Comparison of ENCODE assay signal across 7 mouse cellular contexts in genomic region chr13:119691958-119692357, GRCm38 (mm10). TPM values are rescaled to one million over a fixed set of nuclear protein-coding genes. Genes with fewer than 3 reads are reported as not detected.
DNase-seq lines count a peak whose midpoint lies in the region; ATAC-seq and TF ChIP-seq lines count a peak whose summit lies in the region.
"Not testable (repeated sequence)": the region's sequence is repeated elsewhere in the genome, so short reads cannot be mapped to it uniquely, and the experiment has no call there.

No protein-coding gene starts in this region.

- not testable (repeated sequence) for H3K9me3 ChIP-seq in forebrain, embryonic 11.5 days (ENCODE audit: control insufficient read depth, low read length); heart, embryonic 14.5 days (ENCODE audit: control insufficient read depth, low read length); intestine, embryonic 14.5 days (ENCODE audit: control insufficient read depth, low read length); limb, embryonic 11.5 days (ENCODE audit: control insufficient read depth, low read length); liver, postnatal 0 days (ENCODE audit: low read length); midbrain, embryonic 16.5 days (replicated peaks; ENCODE audit: control insufficient read depth, low read length, poor library complexity, severe bottlenecking)

- H3K27me3 ChIP-seq in forebrain, embryonic 11.5 days (ENCODE audit: control insufficient read depth, insufficient read depth, low read length); heart, embryonic 14.5 days (ENCODE audit: control insufficient read depth, insufficient read depth, low read length); intestine, embryonic 14.5 days (replicated peaks; ENCODE audit: control insufficient read depth, insufficient read depth, low read length); limb, embryonic 11.5 days (ENCODE audit: control insufficient read depth, insufficient read depth, low read length); liver, postnatal 0 days (ENCODE audit: insufficient read depth, low read length); midbrain, embryonic 16.5 days (ENCODE audit: control insufficient read depth, insufficient read depth, low read depth, low read length): not testable (repeated sequence)

- H3K4me1 ChIP-seq in bone marrow macrophage, adult 2 months (ENCODE audit: control insufficient read depth, insufficient read depth, low read length) = peaks cover 28% of the 10 kb centered on the region
- not testable (repeated sequence) for H3K4me1 ChIP-seq in forebrain, embryonic 11.5 days (replicated peaks; ENCODE audit: control insufficient read depth, insufficient read depth, low read length); limb, embryonic 11.5 days (ENCODE audit: control insufficient read depth, insufficient read depth, low read length)
- peaks cover 2 to 14% of the 10 kb centered on the region in 2 experiments for H3K4me1 ChIP-seq in heart, embryonic 14.5 days (ENCODE audit: control insufficient read depth in 2 of 2, insufficient read depth in 2 of 2, low read length in 2 of 2)
- peaks cover 22% of the 10 kb centered on the region for H3K4me1 ChIP-seq in intestine, embryonic 14.5 days (replicated peaks; ENCODE audit: control insufficient read depth, insufficient read depth, low read length)
- peaks cover 10% of the 10 kb centered on the region for H3K4me1 ChIP-seq in liver, postnatal 0 days (ENCODE audit: insufficient read depth)
- H3K4me1 ChIP-seq in midbrain, embryonic 16.5 days (ENCODE audit: control insufficient read depth, insufficient read depth, low read length) = peaks cover 57% of the 10 kb centered on the region

- not testable (repeated sequence) for H3K36me3 ChIP-seq in forebrain, embryonic 11.5 days (ENCODE audit: control insufficient read depth, insufficient read depth, low read length); heart, embryonic 14.5 days (ENCODE audit: control insufficient read depth, insufficient read depth, low read length); limb, embryonic 11.5 days (ENCODE audit: control insufficient read depth, insufficient read depth, low read length); liver, postnatal 0 days (replicated peaks; ENCODE audit: insufficient read depth, low read length); midbrain, embryonic 16.5 days (ENCODE audit: control insufficient read depth, insufficient read depth, low read length)
- H3K36me3 ChIP-seq in intestine, embryonic 14.5 days (ENCODE audit: control insufficient read depth, insufficient read depth, low read length) = peaks cover 11% of the 10 kb centered on the region

- H3K9ac ChIP-seq in forebrain, embryonic 11.5 days (ENCODE audit: low read length) = peak overlapping the region; percentile 94; the same call in 1 of the 2 replicates
- H3K9ac ChIP-seq in heart, embryonic 14.5 days (ENCODE audit: low read length) = peak overlapping the region; percentile 94
- peak overlapping the region; percentile 76 for H3K9ac ChIP-seq in intestine, embryonic 14.5 days (ENCODE audit: low read length)
- H3K9ac ChIP-seq in limb, embryonic 11.5 days (ENCODE audit: low read length); liver, postnatal 0 days (replicated peaks); midbrain, embryonic 16.5 days (ENCODE audit: low read depth, low read length): not testable (repeated sequence)

- not testable (repeated sequence) for TF ChIP-seq CTCF in bone marrow macrophage, adult 2 months (IDR thresholded peaks at IDR 0.05; ENCODE audit: low read depth, low read length); liver, postnatal 0 days (IDR thresholded peaks at IDR 0.05; ENCODE audit: low read depth)

- H3K4me2 ChIP-seq in forebrain, embryonic 11.5 days (ENCODE audit: low read depth, low read length, severe bottlenecking) = peak overlapping the region; percentile 68
- peak overlapping the region; percentile 82 for H3K4me2 ChIP-seq in heart, embryonic 14.5 days (ENCODE audit: low read length)
- H3K4me2 ChIP-seq in intestine, embryonic 14.5 days (ENCODE audit: low read length) = peak overlapping the region; percentile 62
- peak overlapping the region; percentile 76 for H3K4me2 ChIP-seq in limb, embryonic 11.5 days (ENCODE audit: low read depth, severe bottlenecking)
- peak overlapping the region; percentile 96 for H3K4me2 ChIP-seq in liver, postnatal 0 days (ENCODE audit: low read depth, low read length)
- H3K4me2 ChIP-seq in midbrain, embryonic 16.5 days (ENCODE audit: low read length) = peak overlapping the region; percentile 81

- not testable (repeated sequence) for H3K27ac ChIP-seq in bone marrow macrophage, adult 2 months (ENCODE audit: insufficient read depth, low read depth, low read length); forebrain, embryonic 11.5 days (ENCODE audit: low read depth, low read length); heart, embryonic 14.5 days (replicated peaks in 1 of 2; ENCODE audit: control insufficient read depth in 1 of 2, insufficient read depth in 1 of 2, low read depth in 2 of 2, low read length in 2 of 2); intestine, embryonic 14.5 days (ENCODE audit: low read depth); limb, embryonic 11.5 days (replicated peaks; ENCODE audit: low read depth, low read length); liver, postnatal 0 days (ENCODE audit: low read depth); midbrain, embryonic 16.5 days (ENCODE audit: low read length)

- not testable (repeated sequence) for DNase-seq in forebrain, embryonic 11.5 days (ENCODE audit: low spot score); intestine, embryonic 14.5 days (ENCODE audit: low spot score); limb, embryonic 11.5 days (ENCODE audit: low spot score); liver, postnatal 0 days

- not testable (repeated sequence) for TF ChIP-seq POLR2A in bone marrow macrophage, adult 2 months (IDR thresholded peaks at IDR 0.05; ENCODE audit: borderline replicate concordance, low read depth, low read length)

- not testable (repeated sequence) for TF ChIP-seq EP300 in liver, postnatal 0 days (IDR thresholded peaks at IDR 0.05; ENCODE audit: low read depth)

- ATAC-seq in forebrain, embryonic 11.5 days (replicated peaks; ENCODE audit: low FRiP score); heart, embryonic 14.5 days (ENCODE audit: insufficient number of reproducible peaks, insufficient read depth, low FRiP score, low read depth); intestine, embryonic 14.5 days (replicated peaks; ENCODE audit: low FRiP score, low TSS enrichment, low read depth); limb, embryonic 11.5 days (ENCODE audit: insufficient number of reproducible peaks, low FRiP score, low TSS enrichment, low read depth); liver, postnatal 0 days; midbrain, embryonic 16.5 days: not testable (repeated sequence)

- 76% methylated on average over 3 of the region's 3 CpGs for WGBS in forebrain, embryonic 11.5 days
- WGBS in heart, embryonic 14.5 days = 87% methylated on average over 3 of the region's 3 CpGs
- 68% methylated on average over 3 of the region's 3 CpGs for WGBS in intestine, embryonic 14.5 days
- 87% methylated on average over 3 of the region's 3 CpGs for WGBS in limb, embryonic 11.5 days
- 64% methylated on average over 3 of the region's 3 CpGs for WGBS in liver, postnatal 0 days (ENCODE audit: insufficient replicate concordance)
- 63% methylated on average over 3 of the region's 3 CpGs for WGBS in midbrain, embryonic 16.5 days

- peak overlapping the region; percentile 95 for H3K4me3 ChIP-seq in bone marrow macrophage, adult 2 months (ENCODE audit: insufficient read depth, low read length)
- peak overlapping the region; percentile 95 for H3K4me3 ChIP-seq in forebrain, embryonic 11.5 days (ENCODE audit: low read depth, low read length)
- H3K4me3 ChIP-seq in heart, embryonic 14.5 days (ENCODE audit: control insufficient read depth in 1 of 2, insufficient read depth in 1 of 2, low read depth in 1 of 2, low read length in 2 of 2) = peak overlapping the region in 1 of 2 experiments; percentile 93; a peak in 1 of 4 replicates
- H3K4me3 ChIP-seq in intestine, embryonic 14.5 days (ENCODE audit: low read depth, low read length) = peak overlapping the region; percentile 80
- peak overlapping the region; percentile 93 for H3K4me3 ChIP-seq in limb, embryonic 11.5 days (ENCODE audit: low read depth, low read length)
- H3K4me3 ChIP-seq in liver, postnatal 0 days (ENCODE audit: low read depth, low read length) = peak overlapping the region; percentile 87
- H3K4me3 ChIP-seq in midbrain, embryonic 16.5 days (ENCODE audit: low read depth, low read length) = peak overlapping the region; percentile 94

RNA-seq across cellular contexts. Expression of gene Hmgcs1, which starts 1.8 kb away (rescaled TPM):
- 29.3 and 34.5 TPM in 2 replicates for polyA plus RNA-seq in bone marrow macrophage, adult 2 months (2012; ENCODE audit: insufficient read depth, insufficient read length, missing spikeins)
- polyA plus RNA-seq in forebrain, embryonic 11.5 days (2014; fragmentation: Nextera tagmentation; extraction: Ambion mirVana) = 389 and 403 TPM in 2 replicates
- 76.9 and 89.2 TPM in 2 replicates for polyA plus RNA-seq in heart, embryonic 14.5 days (2014; fragmentation: Nextera tagmentation; extraction: Ambion mirVana)
- 218 and 236 TPM in 2 replicates for polyA plus RNA-seq in intestine, embryonic 14.5 days (2014; fragmentation: Nextera tagmentation; extraction: Ambion mirVana)
- polyA plus RNA-seq in limb, embryonic 11.5 days (2014; fragmentation: Nextera tagmentation; extraction: Ambion mirVana) = 212 and 221 TPM in 2 replicates
- 81.2 and 94.7 TPM in 2 replicates for polyA plus RNA-seq in liver, postnatal 0 days (2015; fragmentation: Nextera tagmentation; extraction: Ambion mirVana)
- polyA plus RNA-seq in midbrain, embryonic 16.5 days (2015; fragmentation: Nextera tagmentation; extraction: Ambion mirVana) = 635 and 644 TPM in 2 replicates
